Mouse (Mus musculus): ENCODE data around the gene Bud31. TPM values are rescaled to one million over a fixed set of nuclear protein-coding genes. Genes with fewer than 3 reads are reported as not detected.
"Not testable (repeated sequence)": the region's sequence is repeated elsewhere in the genome, so short reads cannot be mapped to it uniquely, and the experiment has no call there.

Bud31 gene
- 86.5 and 87.0 TPM in 2 replicates for polyA plus RNA-seq (2012; rRNA removed)

GRCm38 (mm10) chr5:145139571-145140519 is at the start of gene Bud31, which contains the start of gene Pdap1:
Gene Bud31, plus strand, starts transcription at chr5:145140362.
Gene Pdap1, minus strand, starts transcription at chr5:145140238.
- Histone ChIP-seq H3K4me1 (ENCODE audit: control insufficient read depth, insufficient read depth, low read length) (no peaks in the 10 kb centered on the region), H3K27me3 (ENCODE audit: control insufficient read depth, insufficient read depth, low read length) (no peaks in the 10 kb centered on the region), H3K36me3 (ENCODE audit: control insufficient read depth, insufficient read depth, low read length) (peaks cover 3% of the 10 kb centered on the region), H3K27ac (ENCODE audit: control insufficient read depth, insufficient read depth, low read depth, low read length) (peak within 1 kb of the TSS; percentile 100), H3K4me3 (ENCODE audit: control insufficient read depth, low read depth, low read length) (peak within 1 kb of the TSS; percentile 100)
- TF ChIP-seq POLR2A (IDR thresholded peaks at IDR 0.05; ENCODE audit: control insufficient read depth, low read depth, low read length) (peak; percentile 61), CTCF (IDR thresholded peaks at IDR 0.05; ENCODE audit: control insufficient read depth, insufficient read depth, insufficient replicate concordance, low read depth, low read length) (no peak)

- Histone ChIP-seq H3K27me3 (ENCODE audit: control insufficient read depth, insufficient read depth, low read length) (no peaks in the 10 kb centered on the region), H3K36me3 (ENCODE audit: control insufficient read depth, insufficient read depth, low read length) (peaks cover 9% of the 10 kb centered on the region), H3K4me1 (ENCODE audit: control insufficient read depth, insufficient read depth, low read length) (no peaks in the 10 kb centered on the region), H3K4me3 (ENCODE audit: control insufficient read depth, low read depth, low read length) (no peak overlapping the region), H3K27ac (ENCODE audit: control insufficient read depth, insufficient read depth, low read depth, low read length) (no peak overlapping the region)
- TF ChIP-seq POLR2A (IDR thresholded peaks at IDR 0.05; ENCODE audit: control insufficient read depth, low read depth, low read length) (no peak), CTCF (IDR thresholded peaks at IDR 0.05; ENCODE audit: control insufficient read depth, insufficient read depth, insufficient replicate concordance, low read depth, low read length) (no peak)
These were observed 44.0 kb upstream of the Bud31 start for GRCm38 (mm10) chr5:145096195-145096594.

- H3K4me1 ChIP-seq (ENCODE audit: control insufficient read depth, insufficient read depth, low read length) = no peaks in the 10 kb centered on the region
- H3K4me3 ChIP-seq (ENCODE audit: control insufficient read depth, low read depth, low read length) = no peak overlapping the region
- H3K36me3 ChIP-seq (ENCODE audit: control insufficient read depth, insufficient read depth, low read length) = peaks cover 7% of the 10 kb centered on the region
- no peaks in the 10 kb centered on the region for H3K27me3 ChIP-seq (ENCODE audit: control insufficient read depth, insufficient read depth, low read length)
- H3K27ac ChIP-seq (ENCODE audit: control insufficient read depth, insufficient read depth, low read depth, low read length) = no peak overlapping the region
- TF ChIP-seq CTCF (IDR thresholded peaks at IDR 0.05; ENCODE audit: control insufficient read depth, insufficient read depth, insufficient replicate concordance, low read depth, low read length) = no peak
- no peak for TF ChIP-seq POLR2A (IDR thresholded peaks at IDR 0.05; ENCODE audit: control insufficient read depth, low read depth, low read length)
These were observed 41.8 kb upstream of the Bud31 start for GRCm38 (mm10) chr5:145098340-145098821.

- H3K27ac ChIP-seq (ENCODE audit: control insufficient read depth, insufficient read depth, low read depth, low read length) = no peak overlapping the region
- TF ChIP-seq POLR2A (IDR thresholded peaks at IDR 0.05; ENCODE audit: control insufficient read depth, low read depth, low read length) = no peak
- no peak for TF ChIP-seq CTCF (IDR thresholded peaks at IDR 0.05; ENCODE audit: control insufficient read depth, insufficient read depth, insufficient replicate concordance, low read depth, low read length)
- peaks cover 3% of the 10 kb centered on the region; the same call in 1 of the 2 replicates for H3K36me3 ChIP-seq (ENCODE audit: control insufficient read depth, insufficient read depth, low read length)
- no peak overlapping the region for H3K4me3 ChIP-seq (ENCODE audit: control insufficient read depth, low read depth, low read length)
- H3K27me3 ChIP-seq (ENCODE audit: control insufficient read depth, insufficient read depth, low read length) = no peaks in the 10 kb centered on the region
- H3K4me1 ChIP-seq (ENCODE audit: control insufficient read depth, insufficient read depth, low read length) = no peaks in the 10 kb centered on the region
These were observed 39.2 kb upstream of the Bud31 start for GRCm38 (mm10) chr5:145100960-145101359.

- not testable (repeated sequence) for H3K27ac ChIP-seq (ENCODE audit: control insufficient read depth, insufficient read depth, low read depth, low read length); H3K4me3 ChIP-seq (ENCODE audit: control insufficient read depth, low read depth, low read length); H3K4me1 ChIP-seq (ENCODE audit: control insufficient read depth, insufficient read depth, low read length); H3K36me3 ChIP-seq (ENCODE audit: control insufficient read depth, insufficient read depth, low read length); H3K27me3 ChIP-seq (ENCODE audit: control insufficient read depth, insufficient read depth, low read length)
These were observed 38.7 kb upstream of the Bud31 start for GRCm38 (mm10) chr5:145101451-145101850.

GRCm38 (mm10) chr5:145102706-145103105 is 37.5 kb upstream of the Bud31 start:
- TF ChIP-seq CTCF (IDR thresholded peaks at IDR 0.05; ENCODE audit: control insufficient read depth, insufficient read depth, insufficient replicate concordance, low read depth, low read length) (no peak), POLR2A (IDR thresholded peaks at IDR 0.05; ENCODE audit: control insufficient read depth, low read depth, low read length) (no peak)
- no peaks in the 10 kb centered on the region for H3K27me3 ChIP-seq (ENCODE audit: control insufficient read depth, insufficient read depth, low read length)
- peaks cover 1% of the 10 kb centered on the region; the same call in 1 of the 2 replicates for H3K36me3 ChIP-seq (ENCODE audit: control insufficient read depth, insufficient read depth, low read length)
- H3K4me1 ChIP-seq (ENCODE audit: control insufficient read depth, insufficient read depth, low read length) = no peaks in the 10 kb centered on the region
- no peak overlapping the region for H3K27ac ChIP-seq (ENCODE audit: control insufficient read depth, insufficient read depth, low read depth, low read length)
- no peak overlapping the region for H3K4me3 ChIP-seq (ENCODE audit: control insufficient read depth, low read depth, low read length)

- Histone ChIP-seq H3K4me3 (ENCODE audit: control insufficient read depth, low read depth, low read length) (no peak overlapping the region), H3K27me3 (ENCODE audit: control insufficient read depth, insufficient read depth, low read length) (no peaks in the 10 kb centered on the region), H3K4me1 (ENCODE audit: control insufficient read depth, insufficient read depth, low read length) (no peaks in the 10 kb centered on the region), H3K27ac (ENCODE audit: control insufficient read depth, insufficient read depth, low read depth, low read length) (peak overlapping the region; percentile 67), H3K36me3 (ENCODE audit: control insufficient read depth, insufficient read depth, low read length) (peaks cover 1% of the 10 kb centered on the region; the same call in 1 of the 2 replicates)
- TF ChIP-seq POLR2A (IDR thresholded peaks at IDR 0.05; ENCODE audit: control insufficient read depth, low read depth, low read length) = peak; percentile 52; the same call in 1 of the 2 replicates
- no peak for TF ChIP-seq CTCF (IDR thresholded peaks at IDR 0.05; ENCODE audit: control insufficient read depth, insufficient read depth, insufficient replicate concordance, low read depth, low read length)
These were observed 35.8 kb upstream of the Bud31 start for GRCm38 (mm10) chr5:145104328-145104727.
